Mouse (Mus musculus) brown adipose tissue, adult 24 weeks (tissue): ENCODE data around the gene Scn4a. TPM values are rescaled to one million over a fixed set of nuclear protein-coding genes. Genes with fewer than 3 reads are reported as not detected.
A peak's percentile ranks its signal among the peaks of the same experiment; 100 is the strongest.
"Not testable (repeated sequence)": the region's sequence is repeated elsewhere in the genome, so short reads cannot be mapped to it uniquely, and the experiment has no call there.

Experiments
- H3K27ac ChIP-seq: fragments of 200-500 bp; replicated peaks from 2 replicates; pipeline ENCODE4 v1.5.1; 2012; ENCODE audit warnings: low read depth, mild to moderate bottlenecking, low read length
- H3K4me1 ChIP-seq: fragments of 200-500 bp; 2 replicates; pipeline ENCODE4 v1.6.1; 2012; ENCODE audit warnings: low read length, mixed read lengths; ENCODE audit not compliant: control insufficient read depth, insufficient read depth, insufficient read length
- H3K4me3 ChIP-seq: fragments of 200-500 bp; 2 replicates; pipeline ENCODE4 v1.5.1; 2012; ENCODE audit warnings: low read depth, mild to moderate bottlenecking, low read length, moderate library complexity; ENCODE audit not compliant: insufficient read depth
- polyA plus RNA-seq: library from polyadenylated mRNA; stranded (reverse); fragments of >200 nt; gene quantifications from 2 replicates; pipeline ENCODE4 v1.2.4, GENCODE M21; 2012; ENCODE audit not compliant: missing spikeins, insufficient read depth, insufficient read length

Scn4a gene
- polyA plus RNA-seq, 1 experiment, result 1.4 TPM

- Histone ChIP-seq H3K4me1 (peaks cover 3% of the 10 kb centered on the region), H3K4me3 (no peak overlapping the region), H3K27ac (no peak overlapping the region)
These were observed 12.0 kb downstream of the Scn4a start for GRCm38 (mm10) chr11:106340990-106341520.

DNA sequence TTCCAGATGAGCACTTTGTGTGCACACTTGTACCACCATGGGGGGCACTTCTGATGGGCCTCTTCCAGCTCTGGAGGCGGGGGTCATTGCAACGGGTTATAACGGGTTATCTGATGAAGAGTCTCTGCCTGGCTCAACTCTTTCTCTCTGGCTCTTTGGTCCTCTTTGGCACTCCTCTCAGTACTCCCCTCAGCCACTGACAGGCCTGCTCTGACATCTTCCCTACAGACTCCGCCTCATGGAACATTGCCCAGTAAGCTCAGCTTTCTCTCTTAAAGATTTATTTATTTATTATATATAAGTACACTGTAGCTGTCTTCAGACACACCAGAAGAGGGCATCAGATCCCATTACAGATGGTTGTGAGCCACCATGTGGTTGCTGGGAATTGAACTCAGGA lies 13.8 kb downstream of the Scn4a start:
- not testable (repeated sequence) for H3K27ac ChIP-seq

GRCm38 (mm10) chr11:106338870-106339269 lies 14.2 kb downstream of the Scn4a start:
- no peak overlapping the region for H3K4me3 ChIP-seq
- H3K27ac ChIP-seq, result no peak overlapping the region
- H3K4me1 ChIP-seq, result peaks cover 3% of the 10 kb centered on the region

More for the DNA sequence above, 13.8 kb downstream of the Scn4a start:
- H3K4me3 ChIP-seq, H3K4me1 ChIP-seq: not testable (repeated sequence)

DNA sequence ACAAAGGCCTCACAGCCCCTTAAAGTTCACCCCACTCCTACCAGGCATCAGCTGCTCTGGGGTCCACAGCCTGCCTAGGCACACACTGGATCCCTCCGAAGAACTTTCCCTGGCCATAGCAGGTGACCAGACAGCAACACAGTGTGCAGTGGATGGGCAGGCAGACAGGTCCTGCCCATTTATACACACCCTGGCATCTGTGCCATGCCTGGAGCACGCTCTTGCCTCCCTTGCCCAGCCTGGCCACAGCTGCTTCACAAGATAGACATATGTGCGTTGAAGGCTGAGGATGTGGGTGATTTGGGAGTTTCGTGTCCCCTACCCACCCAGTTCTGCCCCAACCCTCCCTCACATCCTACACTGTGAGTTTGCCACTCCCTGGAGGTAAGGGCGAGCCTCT lies 15.1 kb downstream of the Scn4a start:
- H3K4me1 ChIP-seq, result peaks cover 3% of the 10 kb centered on the region
- no peak overlapping the region for H3K27ac ChIP-seq
- H3K4me3 ChIP-seq, result no peak overlapping the region

DNA sequence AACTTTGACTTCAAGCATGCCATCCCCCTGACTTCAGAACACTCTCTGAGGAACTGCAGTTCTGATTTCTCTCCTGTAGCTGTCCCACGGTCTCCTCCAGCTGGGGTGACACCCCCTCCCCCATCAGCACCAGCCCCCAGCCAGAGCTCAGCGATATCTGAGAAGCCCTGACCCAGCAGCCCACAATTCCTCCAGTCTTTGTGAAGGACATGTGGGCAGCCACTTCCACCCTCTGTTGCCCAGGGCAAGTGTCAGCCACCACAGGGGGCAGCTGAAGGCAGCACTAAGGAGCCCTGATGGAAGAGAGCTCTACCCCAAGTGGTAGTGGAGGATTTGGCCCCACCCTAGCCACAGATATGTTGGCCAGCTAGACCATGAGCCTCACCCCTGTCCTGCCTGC lies 19.0 kb downstream of the Scn4a start:
- Histone ChIP-seq H3K27ac (no peak overlapping the region), H3K4me3 (no peak overlapping the region), H3K4me1 (no peaks in the 10 kb centered on the region)

GRCm38 (mm10) chr11:106332458-106332857 lies 20.6 kb downstream of the Scn4a start:
- Histone ChIP-seq H3K27ac (no peak overlapping the region), H3K4me3 (no peak overlapping the region), H3K4me1 (no peaks in the 10 kb centered on the region)

GRCm38 (mm10) chr11:106329682-106330081 lies 23.4 kb downstream of the Scn4a start:
- H3K27ac ChIP-seq, result no peak overlapping the region
- no peak overlapping the region for H3K4me3 ChIP-seq
- no peaks in the 10 kb centered on the region for H3K4me1 ChIP-seq

DNA sequence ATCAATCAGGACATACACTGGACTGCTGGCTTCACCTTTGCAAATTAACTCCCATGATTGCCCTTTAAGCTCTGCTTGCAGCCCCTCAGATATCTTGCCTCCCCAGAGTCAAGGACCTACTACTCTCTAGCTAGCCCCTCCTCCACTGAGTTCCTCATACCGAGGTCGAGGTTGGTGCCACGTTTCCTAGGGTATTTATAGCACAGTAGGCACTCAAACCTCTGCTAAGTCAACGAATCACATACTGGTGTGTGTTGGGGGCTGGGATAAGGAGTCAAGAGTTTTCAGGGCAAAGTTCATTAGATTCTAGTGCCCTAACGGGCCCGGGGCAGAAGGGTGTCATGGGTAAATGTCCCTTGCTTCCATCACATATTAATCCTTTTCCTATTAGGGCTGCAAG lies 24.0 kb downstream of the Scn4a start:
- H3K27ac ChIP-seq, result no peak overlapping the region
- no peaks in the 10 kb centered on the region for H3K4me1 ChIP-seq
- no peak overlapping the region for H3K4me3 ChIP-seq

DNA sequence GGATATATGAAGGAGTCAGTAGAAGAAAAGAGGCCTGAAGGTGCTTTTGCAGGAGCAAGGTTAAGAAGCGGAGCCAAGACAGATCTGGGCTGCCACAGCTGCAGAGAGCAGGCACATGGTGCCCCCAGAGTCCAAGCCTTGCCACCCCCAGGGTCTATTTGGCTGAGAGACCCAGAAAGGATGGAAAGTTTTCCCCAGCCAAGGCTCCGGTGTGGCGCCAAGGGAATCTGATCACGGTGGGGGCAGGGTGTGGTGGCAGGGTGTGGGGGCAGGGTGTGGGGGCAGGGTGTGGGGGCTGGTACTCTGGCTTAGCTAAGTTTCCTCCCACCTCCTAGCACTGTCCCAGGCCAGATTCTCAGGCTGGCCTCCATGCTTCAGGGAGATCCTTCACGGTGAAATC lies 24.6 kb downstream of the Scn4a start:
- no peak overlapping the region for H3K27ac ChIP-seq
- H3K4me1 ChIP-seq, result no peaks in the 10 kb centered on the region
- H3K4me3 ChIP-seq, result no peak overlapping the region

GRCm38 (mm10) chr11:106326475-106326874 lies 26.6 kb downstream of the Scn4a start:
- H3K4me1 ChIP-seq, result no peaks in the 10 kb centered on the region
- no peak overlapping the region for H3K27ac ChIP-seq
- no peak overlapping the region for H3K4me3 ChIP-seq

DNA sequence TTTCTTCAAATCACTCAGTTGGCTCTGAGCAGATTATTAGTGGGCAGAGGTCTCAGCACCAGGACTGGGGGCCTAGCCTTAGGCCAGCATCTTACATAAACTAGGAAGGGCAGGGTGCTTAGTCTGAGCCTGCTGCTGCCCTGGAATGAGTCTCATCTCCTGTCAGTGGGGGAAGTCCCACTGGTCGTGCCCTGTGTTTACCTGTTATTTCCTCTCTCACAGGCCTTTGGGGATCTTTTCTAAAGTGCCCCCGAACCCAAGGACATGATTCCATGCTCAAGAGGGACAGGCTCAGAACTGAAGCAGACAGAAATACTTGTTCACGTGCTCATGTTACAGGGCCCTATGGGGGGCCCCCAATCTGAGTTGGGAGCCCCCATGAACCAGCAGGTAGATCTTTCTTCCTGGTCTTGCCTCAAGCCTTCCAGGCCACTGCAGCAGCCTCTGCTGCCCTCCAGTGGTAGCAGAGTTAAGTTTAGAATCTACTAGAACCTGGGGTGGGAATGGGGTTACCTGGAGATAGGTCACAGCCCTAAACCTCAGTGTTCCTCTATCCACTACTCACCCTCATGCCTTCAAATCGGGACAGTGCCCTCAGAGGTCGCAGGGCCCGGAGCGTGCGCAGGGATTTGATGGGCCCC lies 27.4 kb downstream of the Scn4a start:
- Histone ChIP-seq H3K27ac (no peak overlapping the region), H3K4me3 (no peak overlapping the region), H3K4me1 (no peaks in the 10 kb centered on the region)

- no peaks in the 10 kb centered on the region for H3K4me1 ChIP-seq
- no peak overlapping the region for H3K27ac ChIP-seq
- no peak overlapping the region for H3K4me3 ChIP-seq
These were observed 28.2 kb downstream of the Scn4a start for GRCm38 (mm10) chr11:106324858-106325257.

DNA sequence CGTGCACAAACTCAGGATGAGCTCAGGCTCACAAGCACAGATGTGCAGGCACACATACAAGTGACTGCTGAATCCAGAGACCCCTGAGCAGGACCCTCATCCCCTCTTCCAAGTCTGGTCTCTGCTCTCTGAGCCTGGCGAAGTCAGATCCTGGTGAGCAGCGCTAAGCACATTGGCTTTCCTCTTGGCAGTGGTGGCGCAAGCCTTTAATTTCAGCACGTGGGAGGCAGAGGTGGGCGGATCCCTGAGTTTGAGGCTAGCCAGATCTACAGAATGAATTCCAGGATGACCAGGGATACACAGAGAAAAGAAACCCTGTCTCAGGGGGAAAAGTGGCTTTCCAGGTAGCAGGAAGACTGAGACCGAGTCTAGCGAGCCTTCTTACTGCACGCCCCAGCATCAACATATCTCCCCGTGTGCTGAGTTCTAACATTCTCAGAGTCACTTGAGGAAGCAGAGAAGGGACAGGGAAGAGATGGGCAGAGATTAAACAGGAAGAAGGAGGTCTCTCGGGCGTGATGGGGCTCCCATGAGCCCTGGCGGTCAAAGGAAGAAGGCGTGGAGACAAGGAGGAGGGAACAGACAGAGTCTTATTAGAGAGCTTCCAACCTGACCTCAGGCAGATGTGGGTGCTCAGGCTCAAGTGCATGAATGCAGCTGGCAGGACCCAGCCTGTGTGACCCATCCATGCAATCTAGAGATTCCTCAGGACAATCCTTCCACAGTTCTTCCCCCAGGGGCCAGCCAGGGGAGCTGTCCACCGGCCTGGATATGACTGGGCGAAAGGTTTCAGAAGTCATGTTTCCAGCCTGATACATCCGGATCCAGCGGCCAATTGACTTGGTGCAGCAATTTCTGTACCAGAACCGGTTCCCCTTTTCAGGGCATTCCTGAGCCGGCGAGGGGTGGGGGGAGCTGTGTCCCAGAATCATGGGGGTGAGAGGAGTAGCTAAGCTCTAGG lies 34.4 kb downstream of the Scn4a start:
- peak overlapping the region; percentile 48 for H3K27ac ChIP-seq
- H3K4me1 ChIP-seq, result peaks cover 4% of the 10 kb centered on the region
- peak overlapping the region; percentile 24 for H3K4me3 ChIP-seq

DNA sequence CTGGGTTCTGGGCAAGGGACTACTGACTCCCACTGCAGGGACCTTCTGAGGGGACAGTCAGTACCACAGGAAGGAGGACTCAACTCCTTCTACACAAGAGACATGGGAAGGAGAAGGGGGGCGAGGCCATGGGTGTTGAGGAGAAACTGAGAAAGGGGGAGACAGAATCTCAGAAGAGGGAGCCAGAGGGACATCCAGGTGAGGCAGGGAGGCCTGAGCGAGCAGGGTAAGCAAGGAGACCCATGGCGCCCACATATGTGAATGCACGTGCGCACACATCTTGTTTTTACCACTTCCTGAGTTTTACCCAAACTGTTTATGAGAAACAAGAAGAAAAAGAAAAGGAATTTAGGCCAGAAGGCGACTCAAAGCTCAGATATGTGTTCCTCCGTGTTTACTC lies 35.3 kb downstream of the Scn4a start:
- Histone ChIP-seq H3K27ac (no peak overlapping the region), H3K4me1 (peaks cover 4% of the 10 kb centered on the region), H3K4me3 (no peak overlapping the region)

GRCm38 (mm10) chr11:106316416-106316815 lies 36.7 kb downstream of the Scn4a start:
- Histone ChIP-seq H3K4me3 (no peak overlapping the region), H3K27ac (no peak overlapping the region), H3K4me1 (peaks cover 4% of the 10 kb centered on the region)
